Mouse (Mus musculus) left cerebral cortex, adult 2 months (tissue): Measurements from ENCODE around the gene Rtcb. TPM values are rescaled to one million over a fixed set of nuclear protein-coding genes. Genes with fewer than 3 reads are reported as not detected.

ENCODE experiments used
- DNase-seq, 2 experiments: peaks; one replicate each; pipeline ENCODE4 v3.0.0; 2021 to 2022; ENCODE audit warnings: low spot score in 2 of 2, mixed read lengths in 1 of 2; ENCODE audit errors: extremely low spot score in 1 of 2
- H3K27ac ChIP-seq: fragments of 200-600 bp; 2 replicates; pipeline ENCODE4 v1.8.1; 2022
- H3K4me3 ChIP-seq: fragments of 200-600 bp; 2 replicates; pipeline ENCODE4 v1.8.1; 2022
- CTCF ChIP-seq: fragments of 200-600 bp; IDR thresholded peaks from 2 replicates; pipeline ENCODE4 v1.8.1; 2022; ENCODE audit warnings: antibody characterized with exemption, mild to moderate bottlenecking, moderate library complexity
- intact Hi-C: fragments of 180-260 bp; cut with DNase I; formaldehyde crosslinking; loops from one replicate; pipeline ENCODE4 v1.15.1; 2025
- long read RNA-seq, 2 experiments: library from polyadenylated mRNA; stranded (forward); transcript quantifications; one replicate each; pipeline ENCODE4 v2.0.0; 2021; ENCODE audit warnings: borderline mapping rate in 2 of 2
- total RNA-seq, 2 experiments: library from RNA; stranded (reverse); gene quantifications; 2 replicates each; pipeline ENCODE4 v1.2.3; 2021

Gene Rtcb
- total RNA-seq, result 100 to 1,000 TPM; 102 to 116 TPM
- long read RNA-seq, experiment 1, transcript Rtcb-201 (12 exons, 2,009 nt), result major isoform, 103 of 116 reads
- long read RNA-seq, experiment 1, partial matches to known transcripts, result 8 of 116 reads
- long read RNA-seq, experiment 1, other reads (novel, unspliced or antisense), result 5 of 116 reads
- long read RNA-seq, experiment 2, transcript Rtcb-201 (12 exons, 2,009 nt), result major isoform, 70 of 78 reads
- long read RNA-seq, experiment 2, partial matches to known transcripts, result 3 of 78 reads
- long read RNA-seq, experiment 2, other reads (novel, unspliced or antisense), result 5 of 78 reads

- no peak for TF ChIP-seq CTCF
- peak; percentile 98 to 100 for DNase-seq
- intact Hi-C loops, result no loop called here
- peak within 1 kb of the TSS; percentile 89 for H3K27ac ChIP-seq
- peak within 1 kb of the TSS; percentile 59 for H3K4me3 ChIP-seq
Measured at GRCm38 (mm10) chr10:85957464-85957950, at the start of gene Rtcb. Gene Rtcb (minus strand): TSS chr10:85957823.

GRCm38 (mm10) chr10:86006455-86006854 is 48.8 kb upstream of the Rtcb start:
- Histone ChIP-seq H3K27ac (no peak overlapping the region), H3K4me3 (no peak overlapping the region)
- DNase-seq, result no peak
- no peak for TF ChIP-seq CTCF
- intact Hi-C loops, result no loop called here

DNA sequence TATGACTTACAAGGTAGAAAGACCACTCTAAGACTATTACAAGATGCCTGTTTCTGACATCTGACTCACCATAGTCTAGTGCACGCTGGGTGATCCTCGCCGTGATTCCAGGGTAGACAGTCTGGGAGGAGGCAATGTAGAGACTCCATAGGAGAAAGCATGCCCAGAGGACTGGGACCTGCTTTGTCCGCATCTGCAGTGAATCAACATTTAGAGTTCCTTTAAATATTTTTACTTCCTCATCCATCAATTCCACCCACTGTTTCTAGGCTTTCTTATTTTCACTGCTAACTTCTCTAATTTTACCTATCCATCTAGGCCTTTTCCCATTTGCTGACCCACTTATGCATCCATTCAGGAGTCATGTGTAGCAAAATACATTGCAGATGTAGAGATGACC is 42.8 kb upstream of the Rtcb start:
- Histone ChIP-seq H3K4me3 (no peak overlapping the region), H3K27ac (no peak overlapping the region)
- no peak for DNase-seq
- intact Hi-C loops, result no loop called here
- no peak for TF ChIP-seq CTCF

DNA sequence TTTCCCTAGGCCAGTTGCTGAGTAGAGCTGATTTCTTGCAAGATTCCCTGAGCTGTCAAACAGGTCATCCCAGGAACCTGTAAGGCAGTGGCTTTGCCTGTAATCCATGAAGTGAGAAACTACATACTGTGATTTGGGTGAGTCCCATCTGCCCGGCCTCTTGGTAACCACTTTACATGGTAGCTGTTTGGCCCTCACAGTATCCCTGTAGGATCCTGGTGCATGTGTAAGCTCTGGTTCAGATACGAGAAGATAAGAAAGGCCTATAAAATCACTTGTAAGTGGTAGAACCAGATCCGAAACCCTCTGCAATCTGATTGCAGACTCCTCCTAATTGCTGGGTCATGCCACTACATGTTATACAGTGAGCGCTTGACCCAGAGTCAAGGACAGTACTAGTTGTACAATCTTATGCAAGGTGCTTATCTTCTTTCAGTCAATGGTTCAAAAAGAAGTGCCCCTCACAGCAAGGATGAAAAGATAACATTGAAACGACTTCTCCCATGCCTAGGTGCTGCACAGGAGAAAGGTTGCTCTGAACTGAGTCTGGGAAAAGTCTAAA is 37.0 kb upstream of the Rtcb start:
- H3K27ac ChIP-seq, result no peak overlapping the region
- DNase-seq, result no peak
- H3K4me3 ChIP-seq, result no peak overlapping the region
- intact Hi-C loops, result no loop called here
- TF ChIP-seq CTCF, result no peak

- TF ChIP-seq CTCF, result no peak
- no peak for DNase-seq
- intact Hi-C loops, result no loop called here
- Histone ChIP-seq H3K27ac (no peak overlapping the region), H3K4me3 (no peak overlapping the region)
Measured at GRCm38 (mm10) chr10:85993836-85994235, 36.2 kb upstream of the Rtcb start.

- DNase-seq, result no peak
- no peak for TF ChIP-seq CTCF
- intact Hi-C loops, result no loop called here
Measured at GRCm38 (mm10) chr10:85992412-85992811, 34.8 kb upstream of the Rtcb start.

DNA sequence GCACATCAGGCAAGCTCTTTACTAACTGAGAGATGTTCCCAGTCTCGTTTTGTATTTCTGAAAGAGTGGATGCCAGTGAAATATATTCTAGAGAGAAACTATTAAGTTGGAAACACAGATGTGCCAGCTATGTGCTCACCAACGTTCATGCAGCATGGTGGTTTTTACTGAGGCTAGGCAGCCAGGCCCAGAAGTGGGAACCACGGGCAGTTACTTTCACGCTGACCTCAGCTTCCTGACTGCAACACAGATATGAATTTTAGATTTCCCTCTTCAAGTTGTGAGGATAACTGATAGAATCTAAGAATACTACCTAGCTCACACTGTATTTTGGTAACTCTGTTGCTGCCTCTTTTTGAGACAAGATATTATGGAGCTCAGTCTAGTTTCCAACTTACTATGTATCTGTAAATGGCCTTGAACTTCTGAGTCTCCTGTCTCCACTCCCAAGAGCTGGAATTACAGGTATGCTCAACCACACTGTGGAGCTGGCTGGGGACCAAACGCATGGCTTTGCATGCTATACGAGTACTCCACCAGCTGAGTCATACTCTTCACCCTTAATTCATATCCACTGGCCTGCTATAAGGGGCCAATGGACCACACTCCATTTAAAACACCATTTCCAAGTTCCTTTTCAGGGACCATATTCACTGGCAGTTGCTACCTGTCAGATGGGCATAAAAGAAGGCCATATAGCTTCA is 31.9 kb upstream of the Rtcb start:
- H3K27ac ChIP-seq, result no peak overlapping the region
- DNase-seq, result no peak
- TF ChIP-seq CTCF, result no peak
- no peak overlapping the region for H3K4me3 ChIP-seq
- intact Hi-C loops, result no loop called here

More at GRCm38 (mm10) chr10:85992412-85992811, 34.8 kb upstream of the Rtcb start:
- no peak overlapping the region for H3K4me3 ChIP-seq
- H3K27ac ChIP-seq, result no peak overlapping the region

- TF ChIP-seq CTCF, result no peak
- intact Hi-C loops, result loop anchor here (5.0 kb wide), 1 partner anchor 39 kb away; the partner anchor contains the start of gene Bpifc
- peak in 1 of 2 experiments; percentile 11 for DNase-seq
- no peak overlapping the region for H3K27ac ChIP-seq
- H3K4me3 ChIP-seq, result no peak overlapping the region
Measured at GRCm38 (mm10) chr10:85972915-85973314, 15.3 kb upstream of the Rtcb start.

- no peak for DNase-seq
- Histone ChIP-seq H3K27ac (no peak overlapping the region), H3K4me3 (no peak overlapping the region)
- TF ChIP-seq CTCF, result no peak
- intact Hi-C loops, result loop anchor here (5.0 kb wide), 1 partner anchor 40 kb away; the partner anchor contains the start of gene Bpifc
Measured at GRCm38 (mm10) chr10:85971826-85972225, 14.2 kb upstream of the Rtcb start.

- H3K4me3 ChIP-seq, result no peak overlapping the region
- H3K27ac ChIP-seq, result no peak overlapping the region
- intact Hi-C loops, result loop anchor here (2.0 to 5.0 kb wide), 4 partner anchors 42 to 495 kb away; partner anchors contain the start of gene Bpifc
- no peak for DNase-seq
- no peak for TF ChIP-seq CTCF
Measured at GRCm38 (mm10) chr10:85969894-85970620, 12.4 kb upstream of the Rtcb start.

- no peak overlapping the region for H3K27ac ChIP-seq
- intact Hi-C loops, result loop anchor here (2.0 to 5.0 kb wide), 3 partner anchors 99 to 496 kb away; no protein-coding TSS in a partner anchor
- no peak for DNase-seq
- TF ChIP-seq CTCF, result no peak
- H3K4me3 ChIP-seq, result no peak overlapping the region
Measured at GRCm38 (mm10) chr10:85968731-85969130, 11.1 kb upstream of the Rtcb start.
